In genomic region chr11:63569785-63570479, GRCm38 (mm10) we compare ENCODE assay signal across 13 mouse cellular contexts.
DNase-seq lines count a peak whose midpoint lies in the region; ATAC-seq lines count a peak whose summit lies in the region.
"Had no signal": no experiment of that assay in that cellular context is flagged by ENCODE, and none has a peak within 500 bp of the region (broad histone marks: within the 10 kb centered on the region; RNA-seq: fewer than 3 reads in every experiment).

No protein-coding gene starts in this region.

- ATAC-seq in cerebellum, adult (ENCODE audit: insufficient number of reproducible peaks, low FRiP score, low TSS enrichment) = no peak
- ATAC-seq: hindbrain, embryonic 16.5 days had no signal

- intact Hi-C loops in left cerebral cortex, postnatal 14 days (cut with DNase I) = no loop called here

- peak; percentile 7 for DNase-seq in adrenal gland, postnatal 14 days
- DNase-seq in adrenal gland, adult 8-10 months = no peak
- DNase-seq in kidney, adult 18-20 months = peak; percentile 13
- DNase-seq in kidney, adult 11 months = no peak
- peak; percentile 7 for DNase-seq in heart, postnatal 4 days
- peak; percentile 26 to 47 for DNase-seq in kidney, postnatal 4 days
- no peak for DNase-seq in left cerebral cortex, postnatal 14 days (ENCODE audit: low spot score in 2 of 2)
- DNase-seq: adrenal gland, adult 2 months; cerebellum, postnatal 36 days; gastrocnemius, postnatal 36 days; lung, adult 2 months had no signal

Comparison
In these comparisons a context has a peak if more than half of its experiments do, and no peak if none do; other contexts are left out.
1. DNase-seq: peak in adrenal gland, postnatal 14 days (single experiment), kidney, adult 18-20 months (single experiment), heart, postnatal 4 days (single experiment) and kidney, postnatal 4 days (2 of 2); none in adrenal gland, adult 8-10 months (single experiment), kidney, adult 11 months (single experiment) and left cerebral cortex, postnatal 14 days (0 of 2).